Mouse (Mus musculus) kidney, adult 9 months (tissue): Measurements from ENCODE around the gene Socs3.

Experiments used
- DNase-seq: peaks from one replicate; pipeline ENCODE4 v3.0.0; 2022

Gene Socs3

DNA sequence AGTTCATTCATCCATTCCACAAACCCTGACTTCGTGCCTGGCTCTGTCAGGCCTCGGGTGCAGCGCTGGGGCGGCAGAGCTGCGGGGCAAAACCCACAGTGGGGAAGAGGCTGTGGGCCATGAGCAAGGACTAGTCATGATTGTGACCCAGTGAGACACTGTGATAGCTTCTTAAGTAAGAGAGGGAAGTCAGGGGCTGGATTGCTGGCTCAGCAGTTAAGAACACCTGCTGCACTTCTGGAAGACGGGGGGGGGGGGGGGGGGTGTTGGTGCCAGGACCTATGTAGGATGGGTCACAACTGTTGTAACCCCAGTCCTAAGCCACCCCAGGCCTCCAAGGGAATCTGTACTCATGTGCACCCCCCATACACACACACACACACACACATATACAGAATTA, 1.3 kb upstream of the Socs3 start:
- no peak for DNase-seq

GRCm38 (mm10) chr11:117969100-117969944, 525 bp downstream of the Socs3 start:
- peak; percentile 97 for DNase-seq

DNA sequence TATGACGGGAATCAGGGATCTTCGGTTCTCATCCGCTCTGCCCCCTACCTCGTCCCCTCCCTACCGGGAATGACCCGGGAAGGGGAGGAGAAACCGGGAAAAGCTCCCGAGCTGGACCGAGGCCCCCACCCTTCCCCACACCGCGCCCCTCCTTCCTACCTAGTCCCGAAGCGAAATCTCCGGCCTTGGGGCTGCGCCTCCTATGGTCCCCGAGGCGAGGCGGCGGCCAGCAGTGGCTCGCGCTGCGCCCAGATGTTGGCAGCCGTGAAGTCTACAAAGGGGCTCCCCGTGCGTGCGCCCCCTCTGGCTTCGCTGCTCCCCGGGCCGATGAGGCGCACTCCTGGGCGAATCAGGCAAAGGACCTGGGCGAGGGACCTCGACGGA, 1.1 kb downstream of the Socs3 start:
- peak; percentile 44 for DNase-seq

GRCm38 (mm10) chr11:117968016-117968671, 1.7 kb downstream of the Socs3 start:
- no peak for DNase-seq

DNA sequence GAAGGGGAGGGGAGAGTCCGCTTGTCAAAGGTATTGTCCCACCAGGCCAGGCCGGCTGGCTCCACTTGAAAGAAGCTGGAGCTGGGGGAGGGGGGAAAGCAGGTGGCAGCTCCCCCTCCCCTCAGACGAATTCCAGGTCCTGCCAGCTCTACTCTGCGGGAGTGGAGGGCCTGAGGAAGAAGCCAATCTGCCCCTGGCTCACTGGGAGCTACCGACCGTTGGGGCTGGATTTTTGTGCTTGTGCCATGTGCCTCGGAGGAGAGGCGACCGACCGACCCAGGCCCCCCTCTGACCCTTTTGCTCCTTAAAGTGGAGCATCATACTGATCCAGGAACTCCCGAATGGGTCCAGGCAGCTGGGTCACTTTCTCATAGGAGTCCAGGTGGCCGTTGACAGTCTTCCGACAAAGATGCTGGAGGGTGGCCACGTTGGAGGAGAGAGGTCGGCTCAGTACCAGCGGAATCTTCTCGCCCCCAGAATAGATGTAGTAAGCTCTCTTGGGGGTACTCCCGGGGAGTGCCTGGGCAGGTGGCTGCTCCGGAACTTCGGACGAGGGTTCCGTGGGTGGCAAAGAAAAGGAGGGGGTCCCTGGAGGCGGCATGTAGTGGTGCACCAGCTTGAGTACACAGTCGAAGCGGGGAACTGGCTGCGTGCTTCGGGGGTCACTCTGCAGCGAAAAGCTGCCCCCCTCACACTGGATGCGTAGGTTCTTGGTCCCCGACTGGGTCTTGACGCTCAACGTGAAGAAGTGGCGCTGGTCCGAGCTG, 2.4 kb downstream of the Socs3 start:
- DNase-seq = no peak

DNA sequence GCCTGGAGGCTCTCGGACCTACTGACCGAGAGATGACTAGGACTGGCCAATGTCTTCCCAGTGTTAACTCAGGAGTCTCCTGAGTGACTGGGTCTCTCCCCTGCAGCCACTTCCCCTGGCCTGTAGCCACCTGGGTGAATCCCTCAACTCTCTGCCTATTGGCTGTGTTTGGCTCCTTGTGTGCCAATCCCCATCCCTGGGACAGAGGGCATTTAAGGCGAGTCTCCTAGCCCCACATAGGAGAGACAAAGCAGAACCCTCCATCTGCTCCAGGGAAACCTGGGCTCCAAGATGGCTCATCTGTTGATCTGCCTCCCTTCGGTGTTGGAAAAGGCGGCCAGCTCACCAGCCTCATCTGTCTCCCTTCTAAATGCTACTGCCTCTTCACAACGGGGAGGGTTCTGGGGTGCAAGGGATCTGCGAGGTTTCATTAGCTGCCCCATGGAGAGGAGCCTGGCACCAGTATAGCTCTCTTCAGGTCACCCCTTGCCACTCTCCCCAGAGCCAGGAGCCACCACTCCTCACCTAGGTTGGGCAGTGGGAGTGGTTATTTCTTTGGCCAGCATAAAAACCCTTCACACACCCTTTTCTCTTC, 3.2 kb downstream of the Socs3 start:
- no peak for DNase-seq

- no peak for DNase-seq
Measured at GRCm38 (mm10) chr11:117965561-117965981, 4.3 kb downstream of the Socs3 start.

DNA sequence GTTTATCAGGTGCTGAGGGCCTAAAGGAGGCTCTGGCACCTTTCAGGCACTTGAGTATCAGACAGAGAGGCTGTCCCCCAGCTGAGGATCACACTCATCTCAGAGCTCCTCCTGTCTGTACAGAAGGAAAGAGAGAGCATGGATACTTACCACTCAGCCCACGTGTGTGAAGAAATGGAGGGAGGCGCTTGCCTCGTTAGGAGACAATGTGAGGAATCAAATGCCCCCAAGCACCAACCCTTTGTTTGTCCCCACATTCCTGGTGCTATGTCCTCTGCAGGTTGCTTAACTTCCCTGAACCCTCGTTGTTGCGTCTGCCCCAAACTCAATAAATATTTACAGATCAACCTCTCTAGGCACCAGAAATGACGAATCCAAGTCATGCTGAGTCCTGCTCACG, 4.8 kb downstream of the Socs3 start:
- DNase-seq = no peak

- DNase-seq = no peak
Measured at GRCm38 (mm10) chr11:117964294-117964693, 5.6 kb downstream of the Socs3 start.

- no peak for DNase-seq
Measured at GRCm38 (mm10) chr11:117963872-117964271, 6.0 kb downstream of the Socs3 start.

DNA sequence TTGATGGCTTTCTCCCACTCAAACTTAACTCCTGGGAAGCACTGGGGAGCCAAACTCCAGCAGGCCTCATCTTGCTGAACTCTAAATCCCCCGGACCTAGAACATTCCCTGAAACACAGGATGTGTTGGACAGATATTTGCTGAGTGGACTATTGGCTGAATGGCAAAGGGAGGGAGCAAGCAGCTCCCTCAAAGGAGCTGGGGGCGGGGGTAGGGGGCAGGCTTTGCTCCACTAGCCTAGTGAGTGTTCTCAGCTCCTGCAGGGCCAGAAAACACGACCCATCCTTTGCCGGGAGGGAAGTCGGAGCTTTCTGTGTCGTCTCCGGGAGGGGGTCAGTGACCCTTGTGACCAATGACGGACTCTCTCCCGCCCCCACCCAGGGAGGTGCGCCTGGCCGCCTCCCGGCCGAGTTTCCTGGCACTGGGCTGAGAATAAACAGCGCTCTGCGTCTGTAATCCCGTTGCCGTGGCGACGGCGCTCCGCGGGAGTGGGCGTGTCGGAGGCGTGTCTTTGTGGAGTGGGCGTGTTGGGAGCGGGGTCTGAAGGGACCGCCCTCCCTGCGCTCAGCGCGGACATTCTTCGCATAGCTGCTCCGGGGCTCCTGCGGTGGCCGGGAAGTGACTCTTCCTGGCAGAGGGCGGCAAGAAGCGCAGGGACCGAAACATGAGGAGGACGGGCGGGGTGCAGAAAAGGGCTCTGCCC, 6.6 kb downstream of the Socs3 start:
- DNase-seq = peak; percentile 99

DNA sequence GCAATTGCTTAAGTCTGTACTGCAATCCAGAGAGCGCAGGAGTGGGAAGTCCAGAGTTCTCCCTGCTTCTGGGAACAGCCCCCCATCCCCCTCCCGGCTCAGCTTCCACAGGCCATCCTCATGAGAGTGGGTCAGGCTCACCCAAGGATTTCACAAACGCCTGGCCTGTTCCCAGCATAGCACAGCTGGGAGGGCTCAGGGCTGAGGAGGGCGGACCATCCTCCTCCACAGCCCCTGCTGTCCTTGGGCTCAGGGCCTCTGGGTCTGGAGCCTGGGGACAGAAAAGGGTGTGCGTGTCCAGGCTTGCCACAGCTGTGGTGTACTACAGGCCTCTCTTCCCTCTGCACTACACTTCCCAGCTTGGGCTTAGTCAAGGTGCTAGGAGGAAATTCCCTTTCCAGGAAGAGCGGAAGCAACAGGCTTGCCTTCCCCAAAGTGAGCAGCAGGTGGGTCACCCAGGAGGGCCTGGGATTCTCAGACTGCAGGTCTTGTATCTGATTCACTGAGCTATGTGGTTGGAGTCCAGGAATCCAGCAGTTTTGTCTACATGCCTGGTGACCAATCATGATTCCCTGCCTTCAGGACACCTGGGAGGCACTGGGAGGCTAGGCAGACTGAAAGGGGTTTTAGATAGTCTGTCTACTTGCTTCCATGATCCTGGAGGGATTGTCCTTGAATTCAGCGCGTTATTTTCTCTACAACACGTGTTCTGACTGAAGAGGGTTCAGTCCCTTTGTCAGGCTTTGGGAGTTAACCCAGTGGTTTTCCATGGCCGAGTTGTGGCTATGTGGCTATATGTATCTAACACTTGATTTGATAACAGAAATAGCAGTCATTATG, 7.4 kb downstream of the Socs3 start:
- peak; percentile 74 for DNase-seq

GRCm38 (mm10) chr11:117960601-117961000, 9.2 kb downstream of the Socs3 start:
- DNase-seq = no peak

- no peak for DNase-seq
Measured at GRCm38 (mm10) chr11:117959741-117960381, 10.0 kb downstream of the Socs3 start.

- no peak for DNase-seq
Measured at GRCm38 (mm10) chr11:117959166-117959565, 10.7 kb downstream of the Socs3 start.

DNA sequence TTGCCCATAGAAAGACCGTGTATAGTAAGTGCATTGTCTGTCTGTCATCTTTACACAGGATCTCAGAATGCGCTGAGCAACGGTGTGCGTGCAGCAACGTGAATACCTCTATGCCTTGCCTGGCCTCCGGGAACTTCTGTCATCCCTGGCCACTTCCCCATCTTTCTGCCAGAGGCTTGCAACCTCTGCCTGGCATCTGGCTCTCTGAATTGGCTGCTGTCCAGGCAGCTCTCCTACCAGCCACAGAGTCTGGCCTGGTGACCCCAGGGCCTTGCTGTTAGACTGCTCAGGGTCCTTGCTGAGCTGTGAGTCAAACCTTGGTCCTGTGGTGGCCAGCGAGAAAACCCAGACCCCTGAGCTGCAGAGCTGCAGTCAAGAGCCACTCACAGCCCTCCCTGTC, 11.7 kb downstream of the Socs3 start:
- no peak for DNase-seq

DNA sequence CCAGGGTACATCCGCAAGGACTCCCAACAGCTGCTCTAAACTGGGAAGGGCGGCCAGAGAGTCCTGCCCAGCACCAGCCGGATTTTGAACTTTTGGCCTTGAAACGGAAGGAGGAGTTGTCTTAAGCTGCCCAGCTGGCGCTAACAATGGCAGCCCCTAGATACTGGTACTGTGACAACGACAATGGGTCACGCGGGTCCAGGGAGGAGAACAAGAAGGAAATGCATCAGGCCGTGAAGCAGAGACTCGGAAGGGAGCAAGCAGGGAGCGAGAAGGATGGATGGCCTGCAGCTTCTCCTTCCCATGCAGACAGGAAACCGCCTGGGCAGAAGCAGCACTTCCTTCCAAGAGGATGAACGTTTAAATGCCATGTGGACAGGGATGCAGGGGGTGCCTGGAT, 14.2 kb downstream of the Socs3 start:
- DNase-seq = peak; percentile 59

GRCm38 (mm10) chr11:117954819-117955218, 15.0 kb downstream of the Socs3 start:
- no peak for DNase-seq

GRCm38 (mm10) chr11:117954094-117954493, 15.8 kb downstream of the Socs3 start:
- no peak for DNase-seq

- no peak for DNase-seq
Measured at GRCm38 (mm10) chr11:117952174-117952933, 17.5 kb downstream of the Socs3 start.
